Mouse (Mus musculus) B cell, adult 2 months (primary cell): Measurements from ENCODE around the gene Zmat3.

Source experiments
- DNase-seq, 2 experiments: peaks; one replicate each; pipeline ENCODE4 v3.0.0; 2022

Gene Zmat3

GRCm38 (mm10) chr3:32371957-32372356 is 6.1 kb upstream of the Zmat3 start:
- no peak for DNase-seq

GRCm38 (mm10) chr3:32367516-32367915 is 1.7 kb upstream of the Zmat3 start:
- no peak for DNase-seq

DNA sequence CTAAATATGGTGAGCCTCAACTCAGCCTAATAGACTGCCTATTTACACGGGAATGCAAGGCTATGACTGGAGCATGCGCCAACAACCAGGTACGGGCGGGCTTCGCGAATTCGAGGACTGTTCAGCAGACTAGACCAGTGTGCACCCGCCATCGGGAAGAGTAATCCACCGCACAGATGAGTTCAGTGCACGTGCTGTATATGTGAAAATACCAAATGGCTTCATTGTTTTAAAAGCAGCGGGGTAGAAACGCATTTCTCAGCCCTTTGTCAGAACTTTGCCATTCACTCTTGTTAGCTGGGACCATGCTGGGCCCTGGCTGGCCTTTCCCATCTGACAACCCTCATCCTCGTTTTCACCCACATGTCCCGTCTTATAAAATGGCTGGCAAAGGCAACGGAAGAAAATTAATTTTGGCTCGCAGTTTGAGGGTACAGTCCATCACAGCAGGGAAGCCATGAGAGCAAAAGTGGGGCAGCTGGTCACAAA is 476 bp upstream of the Zmat3 start:
- DNase-seq: no peak

- DNase-seq: peak in 1 of 2 experiments; percentile 37
Measured at GRCm38 (mm10) chr3:32364841-32365545, 821 bp downstream of the Zmat3 start.

- no peak for DNase-seq
Measured at GRCm38 (mm10) chr3:32364195-32364594, 1.6 kb downstream of the Zmat3 start.

- DNase-seq: no peak
Measured at GRCm38 (mm10) chr3:32361221-32361620, 4.6 kb downstream of the Zmat3 start.

- no peak for DNase-seq
Measured at GRCm38 (mm10) chr3:32347881-32348280, 17.9 kb downstream of the Zmat3 start.

DNA sequence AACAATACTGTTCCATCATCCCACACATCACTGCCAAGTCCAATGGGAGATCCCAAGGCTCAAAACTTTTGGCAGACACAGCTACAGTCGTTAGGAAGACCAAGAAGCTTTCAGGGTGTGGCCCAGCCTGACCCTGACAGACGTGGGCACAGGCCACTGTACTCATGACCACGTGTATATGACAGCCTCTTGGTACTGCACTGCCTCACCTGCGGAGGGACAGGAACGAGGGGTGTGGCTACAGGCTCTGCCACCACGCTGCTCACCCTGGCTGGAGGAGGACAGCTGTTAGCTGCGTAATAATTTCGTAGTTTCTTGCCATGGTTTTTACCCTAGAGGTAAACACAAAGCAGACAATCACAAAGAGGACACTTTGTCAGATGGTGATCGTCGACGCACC is 20.6 kb downstream of the Zmat3 start:
- no peak for DNase-seq

DNA sequence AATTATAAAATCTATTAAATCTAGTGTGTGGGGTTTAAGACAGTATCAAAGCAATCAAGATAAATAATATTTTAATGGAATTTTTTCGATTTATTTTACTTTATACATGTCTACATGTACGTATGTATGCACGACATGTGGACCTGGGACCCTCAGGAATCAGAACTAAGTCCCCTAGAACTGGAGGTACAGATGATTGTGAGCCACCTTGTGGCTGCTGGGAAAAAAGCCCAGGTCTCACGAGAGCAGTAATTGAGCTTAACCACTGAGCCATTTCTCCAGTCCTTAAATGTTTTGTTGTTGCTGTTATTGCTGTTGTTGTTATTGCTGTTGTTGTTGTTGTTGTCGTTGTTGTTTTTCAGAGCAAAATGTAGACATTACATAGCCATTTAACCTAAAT is 21.0 kb downstream of the Zmat3 start:
- DNase-seq: no peak

- DNase-seq: no peak
Measured at GRCm38 (mm10) chr3:32343371-32343770, 22.4 kb downstream of the Zmat3 start.

DNA sequence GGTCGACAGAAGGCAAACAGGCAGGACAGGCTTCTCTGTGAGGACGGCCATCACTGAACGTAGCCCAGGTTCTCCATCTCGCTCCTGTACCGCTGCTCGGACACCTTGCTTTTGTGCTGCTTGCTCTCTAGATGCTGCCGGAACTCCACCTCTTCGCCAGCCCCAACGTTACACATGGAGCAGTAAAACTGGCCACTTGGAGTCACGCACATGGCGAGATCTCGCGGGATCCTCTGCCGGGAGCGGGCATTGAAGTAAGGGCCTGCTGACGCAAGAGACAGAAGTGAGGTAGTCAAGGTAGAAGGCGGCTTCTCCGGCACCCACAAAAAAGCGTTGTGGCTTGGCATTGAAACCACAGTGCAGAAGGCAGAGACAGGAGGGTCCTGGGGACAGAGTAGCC is 24.4 kb downstream of the Zmat3 start:
- DNase-seq: no peak

GRCm38 (mm10) chr3:32338231-32338630 is 27.6 kb downstream of the Zmat3 start:
- no peak for DNase-seq

- DNase-seq: no peak
Measured at GRCm38 (mm10) chr3:32337770-32338169, 28.0 kb downstream of the Zmat3 start.

DNA sequence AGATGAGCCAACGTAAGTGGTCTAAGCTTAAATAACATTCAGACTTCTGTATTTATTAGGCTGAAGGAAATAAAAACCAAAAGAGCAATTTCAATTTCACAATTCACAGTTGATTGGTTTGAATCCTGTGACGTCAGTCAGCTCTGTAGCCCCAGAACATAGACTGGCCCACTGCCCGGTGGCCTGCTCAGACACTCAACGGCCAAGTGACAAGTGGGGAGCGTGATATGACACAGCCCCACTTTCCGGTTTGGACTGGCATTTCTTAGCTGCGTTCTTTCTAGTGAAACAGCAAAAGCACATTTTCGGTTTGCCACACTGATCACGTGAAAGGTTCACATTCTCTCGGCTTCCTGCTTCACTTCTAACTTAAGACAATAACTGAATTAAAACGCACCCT is 30.9 kb downstream of the Zmat3 start:
- no peak for DNase-seq

GRCm38 (mm10) chr3:32333456-32334086 is 32.2 kb downstream of the Zmat3 start:
- peak; percentile 77 to 80 for DNase-seq

- no peak for DNase-seq
Measured at GRCm38 (mm10) chr3:32317901-32318416, 47.9 kb downstream of the Zmat3 start.

DNA sequence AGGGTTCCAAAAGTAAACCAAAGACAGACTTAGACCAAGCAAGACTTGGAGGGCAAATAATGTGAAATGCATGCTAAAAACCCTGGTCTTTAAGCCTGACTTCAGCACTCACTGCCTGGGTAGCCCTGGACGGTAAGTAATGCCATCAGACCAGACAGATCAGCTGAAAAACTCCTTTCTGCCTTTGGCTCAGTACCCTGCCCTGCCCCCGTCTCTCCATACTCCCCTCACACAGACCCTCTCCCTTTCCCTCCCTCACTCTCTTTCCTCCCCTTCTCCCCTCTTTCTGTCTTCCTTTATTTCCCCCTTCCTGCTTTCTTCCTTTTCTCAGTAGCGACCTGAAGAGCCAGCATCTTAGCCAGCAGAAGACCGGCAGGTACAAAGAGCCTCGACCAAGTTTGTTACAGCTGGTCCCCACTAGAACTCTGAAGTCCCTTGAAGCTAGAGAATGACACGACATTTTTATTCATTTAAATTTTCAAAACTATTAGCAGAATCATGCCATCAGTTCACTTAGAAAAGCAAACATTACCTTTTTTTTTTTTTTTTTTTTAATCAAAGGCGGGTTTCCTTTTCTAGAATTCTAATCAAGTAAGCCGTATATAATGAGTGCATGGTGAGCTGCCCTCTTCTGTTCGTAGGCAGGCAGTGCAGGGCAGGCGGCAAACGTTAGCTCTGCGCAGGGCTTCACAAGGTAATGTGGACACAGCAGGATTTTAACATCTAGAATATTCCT is 48.5 kb downstream of the Zmat3 start:
- peak; percentile 33 to 40 for DNase-seq

DNA sequence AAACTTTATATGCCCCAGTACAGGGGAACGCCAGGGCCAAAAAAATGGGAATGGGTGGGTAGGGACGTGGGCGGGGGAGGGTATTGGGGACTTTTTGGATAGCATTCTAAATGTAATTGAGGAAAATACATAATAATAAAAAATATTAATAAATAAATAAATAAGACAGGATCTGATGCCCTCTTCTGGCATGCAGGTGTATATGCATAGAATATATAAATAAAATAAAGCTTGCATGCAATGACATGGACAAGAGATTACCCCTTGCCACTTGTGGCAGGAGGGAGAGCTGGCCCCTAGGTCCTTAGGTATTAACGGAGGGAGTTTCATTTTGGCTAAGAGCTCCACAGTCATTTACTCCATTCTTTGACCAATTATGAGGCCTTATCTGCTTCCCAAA is 51.1 kb downstream of the Zmat3 start:
- no peak for DNase-seq

DNA sequence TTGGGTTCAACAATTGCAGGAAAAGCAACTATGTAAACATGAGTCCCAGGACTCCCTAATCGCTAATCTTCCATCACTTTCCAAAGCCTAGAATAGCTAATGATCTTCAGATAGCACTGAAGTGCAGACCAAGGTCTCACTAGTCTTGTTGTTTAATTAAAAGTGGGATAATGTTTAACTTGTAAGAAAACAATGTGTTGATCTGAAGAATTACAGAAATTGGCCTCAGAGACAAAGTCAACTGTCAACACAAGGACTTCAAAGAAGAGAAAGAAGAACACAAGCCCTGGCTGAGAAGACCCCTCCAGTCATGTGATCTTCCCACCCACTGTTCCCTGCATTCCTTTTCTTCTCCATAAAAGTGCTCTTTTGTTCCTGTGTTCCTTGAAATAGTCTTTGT is 61.6 kb downstream of the Zmat3 start:
- DNase-seq: no peak

DNA sequence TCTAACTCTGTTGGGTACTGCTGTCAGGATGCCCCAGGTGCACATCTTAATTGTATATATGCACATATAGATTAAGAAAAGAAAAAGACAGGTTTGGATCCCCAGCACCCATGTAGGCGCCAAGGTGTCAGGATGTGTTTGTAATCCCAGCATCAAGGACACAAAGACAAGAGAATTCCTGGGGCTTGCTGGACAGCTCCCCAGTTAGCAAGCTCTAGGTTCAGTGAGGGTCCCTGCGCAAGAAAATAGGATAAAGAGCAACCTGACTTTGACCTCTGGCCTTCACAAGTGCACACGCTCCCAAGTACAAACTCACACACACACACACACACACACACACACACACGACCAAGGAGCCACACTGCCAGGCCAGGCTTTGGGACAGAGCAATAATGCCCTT is 73.8 kb downstream of the Zmat3 start:
- DNase-seq: no peak
